Mouse (Mus musculus) G1E (cell line): ENCODE measurements around the gene Pif1.

Experiments
- CTCF ChIP-seq: IDR thresholded peaks from 2 replicates; pipeline ENCODE4 v1.5.1; 2012; ENCODE audit warnings: low read depth, low read length, inconsistent platforms, mixed read lengths
- GATA1 ChIP-seq: IDR thresholded peaks from 2 replicates; pipeline ENCODE4 v1.6.1; 2012; ENCODE audit warnings: borderline replicate concordance, low read length, inconsistent platforms, mixed read lengths
- POLR2AphosphoS5 ChIP-seq: IDR thresholded peaks from 2 replicates; pipeline ENCODE4 v1.6.1; 2012; ENCODE audit warnings: low read depth, low read length, inconsistent platforms; ENCODE audit not compliant: insufficient replicate concordance
- TAL1 ChIP-seq: conservative IDR thresholded peaks from 2 replicates; pipeline ENCODE4 v1.6.1; 2012; ENCODE audit warnings: low read depth, low read length, inconsistent platforms, mixed read lengths

DNA sequence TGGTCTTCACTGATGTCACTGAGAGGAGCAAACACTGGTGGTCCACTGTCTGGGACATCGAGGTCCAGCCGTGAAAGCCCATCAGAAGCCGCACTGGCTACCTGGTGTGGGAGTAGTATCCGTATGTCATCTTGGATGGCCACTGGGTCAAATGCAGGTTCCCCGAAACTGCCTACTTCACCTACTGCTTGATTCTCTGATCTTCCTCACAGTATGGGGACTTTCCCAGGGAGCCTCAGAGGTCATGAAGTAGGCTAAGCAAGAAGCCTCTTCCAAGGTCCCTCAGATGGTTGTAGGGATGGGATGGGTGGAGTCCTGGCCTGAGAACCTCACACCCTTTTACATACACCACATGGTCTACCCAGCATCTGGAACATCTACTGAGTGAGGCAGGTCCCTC is 30.0 kb upstream of the Pif1 start:
- TF ChIP-seq CTCF, result no peak
- TF ChIP-seq TAL1, result no peak
- no peak for TF ChIP-seq POLR2AphosphoS5
- no peak for TF ChIP-seq GATA1
